Mouse (Mus musculus) testis, postnatal 10 days (tissue): Measurements from ENCODE around the gene Ppfia4.
"Not testable (repeated sequence)": the region's sequence is repeated elsewhere in the genome, so short reads cannot be mapped to it uniquely, and the experiment has no call there.

ENCODE experiments used
- DNase-seq: peaks from one replicate; pipeline ENCODE4 v3.0.0; 2021; ENCODE audit warnings: low spot score

The Ppfia4 gene

GRCm38 (mm10) chr1:134272754-134273250, 59.9 kb downstream of the Ppfia4 start:
- no peak for DNase-seq

DNA sequence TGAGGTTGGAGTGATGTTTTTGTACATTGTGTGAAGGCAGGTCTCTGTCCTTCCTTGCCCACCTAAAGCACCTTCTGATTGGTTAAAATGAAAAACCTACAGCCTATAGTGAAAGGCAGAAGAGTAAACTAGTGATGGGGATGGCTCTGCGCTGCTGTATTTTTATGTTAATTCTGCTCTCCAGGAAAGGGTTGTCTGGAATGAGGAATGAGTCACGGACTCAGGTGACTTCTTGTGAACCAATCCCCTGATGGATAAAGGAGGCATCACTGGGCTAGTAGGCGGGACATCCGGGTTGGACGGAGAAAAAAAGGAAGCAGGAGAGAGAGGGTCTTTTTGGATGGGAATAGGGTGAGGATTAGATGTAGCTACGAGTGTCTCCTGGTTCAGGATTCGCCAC, 62.7 kb downstream of the Ppfia4 start:
- no peak for DNase-seq

DNA sequence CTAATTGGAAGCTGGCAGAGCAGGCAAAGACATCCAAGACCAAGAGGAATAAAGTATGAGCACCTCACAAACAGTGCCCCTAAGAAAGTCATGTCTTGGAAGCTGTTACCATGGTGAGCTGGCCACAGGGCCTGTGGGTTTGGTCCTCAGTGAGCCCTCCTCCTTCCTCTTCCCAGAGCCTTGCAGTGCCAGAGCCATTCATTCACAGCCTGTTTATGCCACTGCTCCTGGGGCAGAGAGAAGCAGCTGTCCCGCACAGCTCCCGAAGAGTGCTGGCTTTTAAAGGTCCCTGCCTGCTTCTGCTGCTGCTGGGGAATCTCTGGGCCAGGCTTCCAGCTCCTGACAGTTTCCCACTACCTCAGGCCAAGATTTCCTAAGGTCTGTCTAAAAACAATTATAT, 66.9 kb downstream of the Ppfia4 start:
- DNase-seq = no peak

GRCm38 (mm10) chr1:134264341-134264740, 68.4 kb downstream of the Ppfia4 start:
- no peak for DNase-seq

- not testable (repeated sequence) for DNase-seq
Measured at GRCm38 (mm10) chr1:134249681-134250080, 83.0 kb downstream of the Ppfia4 start.
